Comparison of ENCODE assay signal across 22 mouse cellular contexts in genomic region chr15:13324439-13324838, GRCm38 (mm10).
"Had no signal": no experiment of that assay in that cellular context is flagged by ENCODE, and none has a peak within 500 bp of the region (broad histone marks: within the 10 kb centered on the region; RNA-seq: fewer than 3 reads in every experiment).

No protein-coding gene starts in this region.

- H3K27ac ChIP-seq: intestine, embryonic 15.5 days; left cerebral cortex, adult 2 months; limb, embryonic 12.5 days; limb, embryonic 15.5 days; liver, embryonic 14.5 days; macrophage; midbrain, embryonic 12.5 days; midbrain, embryonic 15.5 days; neural tube, embryonic 12.5 days; neural tube, embryonic 15.5 days; stomach, embryonic 15.5 days had no signal

- H3K27me3 ChIP-seq: intestine, embryonic 15.5 days; limb, embryonic 12.5 days; limb, embryonic 15.5 days; midbrain, embryonic 15.5 days; neural tube, embryonic 12.5 days; neural tube, embryonic 15.5 days; stomach, embryonic 15.5 days had no signal

- H3K9me3 ChIP-seq: intestine, embryonic 15.5 days; limb, embryonic 12.5 days; limb, embryonic 15.5 days; midbrain, embryonic 12.5 days; midbrain, embryonic 15.5 days; neural tube, embryonic 12.5 days; neural tube, embryonic 15.5 days; stomach, embryonic 15.5 days had no signal

- H3K9ac ChIP-seq: intestine, embryonic 15.5 days; limb, embryonic 12.5 days; limb, embryonic 15.5 days; liver, embryonic 14.5 days; liver, postnatal 0 days; lung, embryonic 14.5 days; midbrain, embryonic 12.5 days; midbrain, embryonic 15.5 days; neural tube, embryonic 12.5 days; neural tube, embryonic 15.5 days; stomach, embryonic 15.5 days had no signal

- DNase-seq: layer of hippocampus, postnatal 36 days; left cerebral cortex, postnatal 4 days; liver, postnatal 0 days; lung, embryonic 14.5 days; right cerebral cortex, adult 18-20 months; right cerebral cortex, postnatal 25 days; spleen, adult 18-20 months; thymus, adult 18-20 months; thymus, postnatal 36 days had no signal

- ATAC-seq: intestine, embryonic 15.5 days; liver, postnatal 0 days; lung, postnatal 0 days had no signal

- H3K36me3 ChIP-seq: intestine, embryonic 15.5 days; limb, embryonic 12.5 days; limb, embryonic 15.5 days; midbrain, embryonic 12.5 days; midbrain, embryonic 15.5 days; neural tube, embryonic 12.5 days; neural tube, embryonic 15.5 days; stomach, embryonic 15.5 days had no signal

- H3K4me1 ChIP-seq: intestine, embryonic 15.5 days; limb, embryonic 12.5 days; limb, embryonic 15.5 days; stomach, embryonic 15.5 days had no signal

- H3K4me3 ChIP-seq: intestine, embryonic 15.5 days; left cerebral cortex, adult 2 months; limb, embryonic 12.5 days; limb, embryonic 15.5 days; midbrain, embryonic 12.5 days; midbrain, embryonic 15.5 days; neural tube, embryonic 12.5 days; neural tube, embryonic 15.5 days; stomach, embryonic 15.5 days had no signal

- H3K4me2 ChIP-seq: intestine, embryonic 15.5 days; limb, embryonic 12.5 days; limb, embryonic 15.5 days; liver, embryonic 11.5 days; lung, embryonic 14.5 days; midbrain, embryonic 12.5 days; midbrain, embryonic 15.5 days; neural tube, embryonic 12.5 days; neural tube, embryonic 15.5 days; stomach, embryonic 15.5 days had no signal
